Mouse (Mus musculus) intestine, postnatal 0 days (tissue): ENCODE data around the gene Ccr3. TPM values are rescaled to one million over a fixed set of nuclear protein-coding genes. Genes with fewer than 3 reads are reported as not detected.
"Not testable (repeated sequence)": the region's sequence is repeated elsewhere in the genome, so short reads cannot be mapped to it uniquely, and the experiment has no call there.

ENCODE experiments used
- ATAC-seq: fragments of 200-750 bp; cut with Nextera tagmentation; 2 replicates; pipeline ENCODE4 v1.8.0; 2017; ENCODE audit warnings: mild to moderate bottlenecking, moderate TSS enrichment, moderate library complexity
- H3K27ac ChIP-seq: fragments of 300-500 bp; sonication (generic); 2 replicates; pipeline ENCODE4 v1.5.1; 2014; ENCODE audit warnings: mild to moderate bottlenecking, low read depth, low read length, moderate library complexity
- H3K27me3 ChIP-seq: fragments of 300-500 bp; sonication (generic); replicated peaks from 2 replicates; pipeline ENCODE4 v1.6.1; 2014; ENCODE audit warnings: low read length, mixed read lengths; ENCODE audit not compliant: control insufficient read depth, insufficient read depth
- H3K36me3 ChIP-seq: fragments of 300-500 bp; sonication (generic); 2 replicates; pipeline ENCODE4 v1.6.1; 2014; ENCODE audit warnings: mild to moderate bottlenecking, moderate library complexity; ENCODE audit not compliant: control insufficient read depth, insufficient read depth
- H3K4me1 ChIP-seq: fragments of 300-500 bp; sonication (generic); replicated peaks from 2 replicates; pipeline ENCODE4 v1.6.1; 2014; ENCODE audit warnings: antibody characterized with exemption, low read length, mixed read lengths; ENCODE audit not compliant: control insufficient read depth, insufficient read depth
- H3K4me2 ChIP-seq: fragments of 300-500 bp; sonication (generic); replicated peaks from 2 replicates; pipeline ENCODE4 v1.6.1; 2014; ENCODE audit warnings: low read depth, mild to moderate bottlenecking, moderate library complexity
- H3K4me3 ChIP-seq: fragments of 300-500 bp; sonication (generic); 2 replicates; pipeline ENCODE4 v1.5.1; 2014; ENCODE audit warnings: low read depth, low read length
- H3K9ac ChIP-seq: fragments of 300-500 bp; sonication (generic); 2 replicates; pipeline ENCODE4 v1.6.1; 2014; ENCODE audit warnings: mild to moderate bottlenecking, low read depth, low read length
- H3K9me3 ChIP-seq: fragments of 300-500 bp; sonication (generic); 2 replicates; pipeline ENCODE4 v1.6.1; 2016; ENCODE audit warnings: mixed run types; ENCODE audit not compliant: control insufficient read depth
- CTCF ChIP-seq: sonication (generic); IDR thresholded peaks from 2 replicates; pipeline ENCODE4 v1.5.1; 2016; ENCODE audit warnings: low read depth, mild to moderate bottlenecking, control low read depth, antibody characterized with exemption, moderate library complexity
- WGBS: fragments of 180-500 bp; shearing (Covaris S2); extraction: QIAGEN DNeasy Blood & Tissue Kit; methylation state at CpG from one replicate; pipeline ENCODE4 v1.1.7; 2014; 5-methylcytosine and 5-hydroxymethylcytosine counted together
- polyA plus RNA-seq: library from polyadenylated mRNA; unstranded; fragments of >200 nt; fragmentation: Nextera tagmentation; extraction: Ambion mirVana; gene quantifications from 2 replicates; pipeline ENCODE4 v1.2.1, GENCODE M21; 2015

Ccr3 gene
- polyA plus RNA-seq, 1 experiment from 2014 or later = 0.10 TPM

DNA sequence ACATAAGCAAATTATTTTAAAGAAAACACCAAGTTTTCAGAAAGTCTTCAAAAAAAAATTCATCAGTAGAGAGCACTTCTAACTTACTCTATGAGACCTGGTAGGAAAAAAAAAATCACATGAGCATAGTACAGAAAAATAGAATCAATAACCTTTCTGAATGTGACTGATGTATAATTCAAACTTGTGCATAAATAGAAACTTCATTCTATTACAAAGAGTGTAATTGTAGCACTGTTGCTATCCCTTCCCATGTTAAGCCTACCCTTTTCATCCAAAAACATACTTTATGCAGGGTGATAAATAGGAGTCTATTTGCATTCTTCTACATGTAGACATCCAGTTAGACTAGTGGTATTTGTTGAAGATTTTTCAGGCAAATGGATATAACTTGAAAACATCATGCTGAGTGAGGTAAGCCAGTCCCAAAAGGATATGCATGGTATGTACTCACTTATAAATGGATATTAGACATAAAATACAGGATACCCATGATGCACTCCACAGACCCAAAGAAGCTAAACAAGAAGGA, 44.9 kb downstream of the Ccr3 start:
- no peak overlapping the region for H3K4me2 ChIP-seq
- no peaks in the 10 kb centered on the region for H3K4me1 ChIP-seq
- H3K9me3 ChIP-seq = no peaks in the 10 kb centered on the region
- no peak overlapping the region for H3K4me3 ChIP-seq
- no peak overlapping the region for H3K27ac ChIP-seq
- no peak overlapping the region for H3K9ac ChIP-seq
- no peak for ATAC-seq
- no peaks in the 10 kb centered on the region for H3K27me3 ChIP-seq
- H3K36me3 ChIP-seq = no peaks in the 10 kb centered on the region
- no peak for TF ChIP-seq CTCF

DNA sequence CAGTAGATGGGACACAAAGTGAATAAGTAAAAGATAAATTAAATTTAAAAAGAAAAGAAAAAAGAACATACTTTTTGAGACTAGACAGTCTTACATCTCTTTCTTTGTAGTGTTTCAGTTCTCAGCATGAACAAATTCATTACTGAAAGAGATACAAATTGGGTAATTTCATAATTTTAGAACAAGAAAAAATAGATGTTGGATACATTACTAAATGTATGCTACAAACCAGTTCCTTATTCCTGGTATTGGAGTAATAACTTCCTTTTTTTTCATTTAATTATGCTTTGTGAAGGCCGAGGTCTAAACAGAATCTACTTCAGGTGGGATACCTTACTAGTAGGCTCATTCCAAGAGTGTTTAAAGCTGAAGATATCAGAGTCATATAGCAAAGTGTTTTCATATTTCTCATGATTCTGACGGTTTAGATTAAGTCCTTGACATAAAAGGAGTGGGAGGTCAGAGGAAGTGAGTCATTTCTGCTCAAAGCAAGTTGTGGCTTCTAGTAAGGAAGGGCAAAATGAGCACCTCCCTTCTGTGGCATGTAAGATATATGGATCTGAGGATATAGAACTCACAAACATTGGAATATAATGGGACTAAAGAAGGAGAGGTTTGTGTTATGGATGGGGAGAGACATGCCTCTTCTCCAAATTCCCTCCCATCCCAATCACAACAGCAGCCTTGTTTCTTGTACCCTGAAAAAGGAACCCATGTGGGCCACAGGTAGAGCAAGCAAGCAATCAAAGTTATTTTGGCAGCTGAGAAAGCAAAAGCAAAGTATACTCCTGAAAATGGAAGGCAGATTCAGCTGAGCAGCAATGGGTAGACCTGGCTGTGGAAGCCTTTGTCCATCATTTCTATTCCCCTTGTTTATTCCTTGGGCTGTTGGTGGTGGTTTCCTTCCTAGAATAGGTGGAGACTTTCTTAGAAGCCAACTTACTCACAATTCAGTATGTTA, 46.6 kb downstream of the Ccr3 start:
- no peaks in the 10 kb centered on the region for H3K36me3 ChIP-seq
- ATAC-seq = no peak
- H3K4me3 ChIP-seq = no peak overlapping the region
- no peaks in the 10 kb centered on the region for H3K4me1 ChIP-seq
- no peaks in the 10 kb centered on the region for H3K27me3 ChIP-seq
- H3K9ac ChIP-seq = no peak overlapping the region
- no peaks in the 10 kb centered on the region for H3K9me3 ChIP-seq
- H3K27ac ChIP-seq = no peak overlapping the region
- 42% methylated on average over 2 of the region's 2 CpGs for WGBS
- H3K4me2 ChIP-seq = no peak overlapping the region
- no peak for TF ChIP-seq CTCF

DNA sequence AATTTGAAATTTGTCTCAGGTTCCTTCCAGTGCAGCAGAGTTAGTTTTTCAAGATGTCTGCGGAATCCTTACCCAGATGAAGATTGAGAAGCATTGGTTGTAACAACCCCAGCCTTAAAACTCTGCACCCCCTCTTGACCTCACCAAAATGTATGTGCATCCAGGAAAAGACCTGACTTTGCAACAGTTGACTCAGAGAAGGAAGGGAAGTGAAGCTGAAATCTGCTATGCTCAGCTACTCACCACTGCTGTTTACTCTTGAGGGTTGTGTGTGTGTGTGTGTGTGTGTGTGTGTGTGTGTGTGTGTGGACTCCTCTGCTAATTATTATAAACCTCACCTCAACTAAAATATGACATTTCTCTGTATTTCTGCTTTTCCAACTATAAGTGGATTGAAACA, 49.7 kb downstream of the Ccr3 start:
- Histone ChIP-seq H3K36me3 (no peaks in the 10 kb centered on the region), H3K27ac (no peak overlapping the region), H3K4me3 (no peak overlapping the region), H3K27me3 (no peaks in the 10 kb centered on the region), H3K9me3 (no peaks in the 10 kb centered on the region), H3K4me1 (no peaks in the 10 kb centered on the region), H3K9ac (no peak overlapping the region), H3K4me2 (no peak overlapping the region)
- 77% methylated on average over 1 of the region's 1 CpGs for WGBS
- TF ChIP-seq CTCF = no peak
- no peak for ATAC-seq

DNA sequence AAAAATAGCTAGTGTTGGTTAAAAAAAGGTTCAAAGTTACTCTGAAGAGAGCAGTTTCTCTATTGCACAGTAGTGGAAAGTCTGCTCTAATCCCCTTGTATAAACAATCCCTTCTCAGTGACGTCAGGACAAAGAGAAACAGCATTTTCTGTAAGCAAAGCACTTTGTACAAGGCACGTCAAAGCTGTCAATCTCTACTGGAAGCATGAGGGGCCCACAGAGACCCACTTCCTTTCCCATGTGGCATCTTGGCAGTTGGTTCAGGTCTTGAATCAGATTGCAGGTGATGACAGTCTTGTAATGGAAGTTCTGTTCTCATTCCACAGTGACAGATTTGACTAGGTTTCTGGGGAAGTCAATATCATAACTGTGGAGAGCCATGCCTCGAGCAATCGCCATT, 58.0 kb downstream of the Ccr3 start:
- WGBS = 53% methylated on average over 4 of the region's 4 CpGs
- no peaks in the 10 kb centered on the region for H3K4me1 ChIP-seq
- H3K4me2 ChIP-seq = no peak overlapping the region
- H3K9me3 ChIP-seq = no peaks in the 10 kb centered on the region
- no peak overlapping the region for H3K9ac ChIP-seq
- H3K4me3 ChIP-seq = no peak overlapping the region
- H3K36me3 ChIP-seq = no peaks in the 10 kb centered on the region
- no peak for TF ChIP-seq CTCF
- H3K27ac ChIP-seq = no peak overlapping the region
- no peaks in the 10 kb centered on the region for H3K27me3 ChIP-seq
- ATAC-seq = no peak

DNA sequence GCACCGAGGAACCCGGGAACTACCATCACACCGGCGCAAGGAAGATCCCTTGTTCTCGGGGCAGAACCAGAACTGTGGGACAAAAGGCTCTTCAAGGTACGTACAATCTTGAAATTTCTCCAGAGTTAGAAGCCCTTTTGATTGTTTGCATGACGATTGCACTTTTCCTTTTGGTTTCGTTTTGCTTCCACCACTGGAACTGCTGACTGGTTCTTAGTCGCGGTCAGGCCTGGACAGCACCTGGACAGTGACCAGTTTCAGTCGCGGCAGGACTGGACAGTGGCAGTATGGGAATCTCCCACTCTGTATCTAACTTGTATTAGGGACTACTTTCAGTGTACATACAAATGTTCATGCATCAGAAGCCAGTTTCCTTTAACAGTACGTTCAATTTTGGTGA, 58.7 kb downstream of the Ccr3 start:
- ATAC-seq, H3K4me1 ChIP-seq, H3K4me3 ChIP-seq, H3K9ac ChIP-seq, H3K27me3 ChIP-seq, H3K36me3 ChIP-seq, H3K4me2 ChIP-seq, H3K9me3 ChIP-seq, H3K27ac ChIP-seq: not testable (repeated sequence)
- 92% methylated on average over 12 of the region's 13 CpGs for WGBS

Other genes with a start within 250 kb of the Ccr3 start
- gene Cxcr6, start 215.5 kb upstream of the Ccr3 start, polyA plus RNA-seq = 0.90 and 1.3 TPM in 2 replicates
- 3.8 and 5.5 TPM in 2 replicates for gene Fyco1, start 170.1 kb upstream of the Ccr3 start, polyA plus RNA-seq
- 0.05 TPM in 2 replicates for gene Xcr1, start 159.9 kb upstream of the Ccr3 start, polyA plus RNA-seq
- 4.4 and 4.9 TPM in 2 replicates for gene Ccr1, start 53.3 kb upstream of the Ccr3 start, polyA plus RNA-seq
- gene Ccr1l1, start 43.6 kb upstream of the Ccr3 start, polyA plus RNA-seq = not detected in 2 replicates
- gene Ccr2, start 80.0 kb downstream of the Ccr3 start, polyA plus RNA-seq = 0.85 and 1.2 TPM in 2 replicates
- gene Ccr5, start 99.6 kb downstream of the Ccr3 start, polyA plus RNA-seq = 0.74 and 1.1 TPM in 2 replicates